14 mouse cellular contexts compared by ENCODE assay signal in genomic region chr2:72093402-72094037, GRCm38 (mm10).
DNase-seq lines count a peak whose midpoint lies in the region; ATAC-seq and TF ChIP-seq lines count a peak whose summit lies in the region.
"Had no signal": no experiment of that assay in that cellular context is flagged by ENCODE, and none has a peak within 500 bp of the region (broad histone marks: within the 10 kb centered on the region; RNA-seq: fewer than 3 reads in every experiment).

No protein-coding gene starts in this region.

- TF ChIP-seq POLR2A in heart, adult 2 months (IDR thresholded peaks at IDR 0.05; ENCODE audit: insufficient read depth, low read depth, low read length) = no peak

- no peaks in the 10 kb centered on the region for H3K79me2 ChIP-seq in heart, adult 2 months (replicated peaks; ENCODE audit: control insufficient read depth, insufficient read depth, low read length)

- no peaks in the 10 kb centered on the region for H3K27me3 ChIP-seq in heart, adult 2 months (ENCODE audit: control insufficient read depth, insufficient read depth, low read length)
- no peaks in the 10 kb centered on the region for H3K27me3 ChIP-seq in midbrain, embryonic 13.5 days
- H3K27me3 ChIP-seq in midbrain, embryonic 11.5 days (ENCODE audit: control insufficient read depth, insufficient read depth, low read length) = no peaks in the 10 kb centered on the region
- no peaks in the 10 kb centered on the region for H3K27me3 ChIP-seq in intestine, embryonic 15.5 days (replicated peaks)
- H3K27me3 ChIP-seq in liver, embryonic 12.5 days (replicated peaks) = no peaks in the 10 kb centered on the region
- H3K27me3 ChIP-seq: liver, embryonic 13.5 days; midbrain, embryonic 12.5 days had no signal

- peaks cover 4% of the 10 kb centered on the region for H3K4me1 ChIP-seq in heart, adult 2 months (ENCODE audit: control insufficient read depth, insufficient read depth, low read length)
- H3K4me1 ChIP-seq in midbrain, embryonic 13.5 days (replicated peaks) = peaks cover 25% of the 10 kb centered on the region
- H3K4me1 ChIP-seq in midbrain, embryonic 11.5 days (ENCODE audit: control insufficient read depth, insufficient read depth, low read length) = peaks cover 3% of the 10 kb centered on the region; the same call in 1 of the 2 replicates
- H3K4me1 ChIP-seq in intestine, embryonic 15.5 days (replicated peaks) = peaks cover 6% of the 10 kb centered on the region; the same call in 1 of the 2 replicates
- no peaks in the 10 kb centered on the region for H3K4me1 ChIP-seq in liver, embryonic 12.5 days
- H3K4me1 ChIP-seq: liver, embryonic 13.5 days had no signal

- TF ChIP-seq EP300 in heart, adult 2 months (IDR thresholded peaks at IDR 0.05; ENCODE audit: insufficient read depth, low read depth, low read length) = no peak

- no peak for TF ChIP-seq CTCF in heart, adult 2 months (IDR thresholded peaks at IDR 0.05)

- intact Hi-C loops in heart, adult 2 months (cut with DNase I) = loop anchor here (2.0 to 5.0 kb wide), 4 partner anchors 23 to 119 kb away; no protein-coding TSS in a partner anchor
- intact Hi-C loops in heart, postnatal 25 days (cut with DNase I) = loop anchor here (2.0 to 5.0 kb wide), 3 partner anchors 36 to 129 kb away; no protein-coding TSS in a partner anchor

- no peaks in the 10 kb centered on the region for H3K36me3 ChIP-seq in heart, adult 2 months (ENCODE audit: control insufficient read depth, insufficient read depth, low read length)
- no peaks in the 10 kb centered on the region for H3K36me3 ChIP-seq in midbrain, embryonic 13.5 days
- no peaks in the 10 kb centered on the region for H3K36me3 ChIP-seq in midbrain, embryonic 11.5 days (ENCODE audit: control insufficient read depth, insufficient read depth, low read length)
- no peaks in the 10 kb centered on the region for H3K36me3 ChIP-seq in intestine, embryonic 15.5 days
- H3K36me3 ChIP-seq in liver, embryonic 12.5 days = no peaks in the 10 kb centered on the region
- H3K36me3 ChIP-seq: heart, embryonic 10.5 days; liver, embryonic 13.5 days; midbrain, embryonic 12.5 days had no signal

- ATAC-seq in midbrain, embryonic 13.5 days = no peak
- no peak for ATAC-seq in midbrain, embryonic 11.5 days (ENCODE audit: low FRiP score)
- no peak for ATAC-seq in intestine, embryonic 15.5 days
- no peak for ATAC-seq in liver, embryonic 12.5 days
- ATAC-seq in activated CD4-positive, CD25-positive, alpha-beta regulatory T cell, adult 4 months = no peak

- H3K9ac ChIP-seq in heart, adult 2 months (ENCODE audit: low read depth, low read length) = no peak overlapping the region
- H3K9ac ChIP-seq in midbrain, embryonic 13.5 days (replicated peaks) = no peak overlapping the region
- H3K9ac ChIP-seq in midbrain, embryonic 11.5 days (ENCODE audit: low read length) = no peak overlapping the region
- no peak overlapping the region for H3K9ac ChIP-seq in intestine, embryonic 15.5 days
- no peak overlapping the region for H3K9ac ChIP-seq in liver, embryonic 12.5 days
- H3K9ac ChIP-seq: liver, embryonic 13.5 days; midbrain, embryonic 12.5 days had no signal

- H3K4me3 ChIP-seq in heart, adult 2 months = no peak overlapping the region
- H3K4me3 ChIP-seq in midbrain, embryonic 13.5 days (replicated peaks) = no peak overlapping the region
- H3K4me3 ChIP-seq in midbrain, embryonic 11.5 days (ENCODE audit: low read depth, low read length) = no peak overlapping the region
- no peak overlapping the region for H3K4me3 ChIP-seq in intestine, embryonic 15.5 days (replicated peaks)
- no peak overlapping the region for H3K4me3 ChIP-seq in liver, embryonic 12.5 days
- H3K4me3 ChIP-seq: heart, embryonic 10.5 days; liver, embryonic 13.5 days; midbrain, embryonic 12.5 days had no signal

- H3K27ac ChIP-seq in heart, adult 2 months = peak overlapping the region; percentile 68
- H3K27ac ChIP-seq in midbrain, embryonic 13.5 days = peak overlapping the region; percentile 37
- H3K27ac ChIP-seq in midbrain, embryonic 11.5 days (ENCODE audit: low read depth, low read length) = no peak overlapping the region
- peak overlapping the region; percentile 66 for H3K27ac ChIP-seq in intestine, embryonic 15.5 days
- H3K27ac ChIP-seq in liver, embryonic 12.5 days = no peak overlapping the region
- H3K27ac ChIP-seq: heart, embryonic 10.5 days; liver, embryonic 13.5 days; midbrain, embryonic 12.5 days had no signal

- H3K4me2 ChIP-seq in midbrain, embryonic 13.5 days (replicated peaks) = 0 out of 2 replicates have a peak overlapping the region, but pooled peaks have one; percentile 2
- H3K4me2 ChIP-seq in midbrain, embryonic 11.5 days = no peak overlapping the region
- no peak overlapping the region for H3K4me2 ChIP-seq in intestine, embryonic 15.5 days (replicated peaks)
- no peak overlapping the region for H3K4me2 ChIP-seq in liver, embryonic 12.5 days
- H3K4me2 ChIP-seq: liver, embryonic 13.5 days; midbrain, embryonic 12.5 days had no signal

- DNase-seq in heart, adult 2 months = no peak
- DNase-seq in heart, postnatal 25 days (ENCODE audit: low spot score) = no peak
- no peak for DNase-seq in midbrain, embryonic 11.5 days (ENCODE audit: low spot score, missing footprints)
- DNase-seq in retina, embryonic 14.5 days (ENCODE audit: low spot score) = peak; percentile 44
- DNase-seq: cerebellum, adult 11 months; kidney, adult 18-20 months; liver, embryonic 13.5 days; thymus, postnatal 36 days had no signal

- no peaks in the 10 kb centered on the region for H3K9me3 ChIP-seq in midbrain, embryonic 13.5 days
- no peaks in the 10 kb centered on the region for H3K9me3 ChIP-seq in midbrain, embryonic 11.5 days (ENCODE audit: control insufficient read depth, low read length)
- no peaks in the 10 kb centered on the region for H3K9me3 ChIP-seq in intestine, embryonic 15.5 days
- no peaks in the 10 kb centered on the region for H3K9me3 ChIP-seq in liver, embryonic 12.5 days (replicated peaks)
- H3K9me3 ChIP-seq: heart, embryonic 10.5 days; liver, embryonic 13.5 days; midbrain, embryonic 12.5 days had no signal

- WGBS in heart, adult 2 months = 85% methylated on average over 20 of the region's 20 CpGs
- 64% methylated on average over 20 of the region's 20 CpGs for WGBS in midbrain, embryonic 13.5 days
- WGBS in midbrain, embryonic 11.5 days = 84% methylated on average over 20 of the region's 20 CpGs
- WGBS in intestine, embryonic 15.5 days = 47% methylated on average over 20 of the region's 20 CpGs
- WGBS in liver, embryonic 12.5 days (ENCODE audit: insufficient replicate concordance) = 75% methylated on average over 20 of the region's 20 CpGs

Comparison
In these comparisons a context has a peak if more than half of its experiments do, and no peak if none do; other contexts are left out.
1. H3K27ac ChIP-seq: peak in heart, adult 2 months (single experiment), midbrain, embryonic 13.5 days (single experiment) and intestine, embryonic 15.5 days (single experiment); none in midbrain, embryonic 11.5 days (single experiment) and liver, embryonic 12.5 days (single experiment).